Mouse (Mus musculus): Measurements from ENCODE around the gene Flt3l.

GRCm38 (mm10) chr7:45094121-45094520, 42.1 kb downstream of the Flt3l start:
- TF ChIP-seq POLR2A (IDR thresholded peaks at IDR 0.05; ENCODE audit: borderline replicate concordance, extremely low read depth, insufficient read depth, insufficient read length, poor library complexity, severe bottlenecking) (no peak), CTCF (IDR thresholded peaks at IDR 0.05; ENCODE audit: borderline replicate concordance, extremely low read depth, insufficient read depth, insufficient read length) (no peak)

Measured in brain, embryonic 14.5 days (tissue).